Mouse (Mus musculus) spleen, postnatal 10 days (tissue): Measurements from ENCODE around the gene Ccdc69.
"Not testable (repeated sequence)": the region's sequence is repeated elsewhere in the genome, so short reads cannot be mapped to it uniquely, and the experiment has no call there.

Experiments
- DNase-seq, 2 experiments: peaks; one replicate each; pipeline ENCODE4 v3.0.0; 2021 to 2022; ENCODE audit warnings: low spot score in 2 of 2

Gene Ccdc69

GRCm38 (mm10) chr11:55077331-55078231 lies at the start of gene Ccdc69:
TSS of gene Ccdc69 (minus strand) at chr11:55078131.
- DNase-seq = peak; percentile 42 to 66

DNA sequence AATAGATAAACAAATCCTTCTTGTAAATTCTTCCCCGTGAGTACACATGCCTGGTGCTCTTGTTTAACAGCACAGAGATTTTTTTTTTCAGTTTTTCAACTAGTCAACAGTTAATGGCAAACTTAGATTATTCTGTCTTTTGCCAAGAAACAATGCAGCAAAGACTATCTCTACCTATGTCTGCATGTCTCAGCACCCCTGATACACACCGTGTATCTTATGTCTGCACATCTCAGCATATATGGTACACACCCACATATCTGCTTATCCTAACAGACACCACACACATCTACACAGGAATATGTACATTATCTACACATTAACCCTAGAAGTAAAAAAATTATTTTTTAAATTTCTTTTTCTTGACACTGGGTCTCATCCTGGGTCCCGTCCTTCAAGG lies 48.7 kb upstream of the Ccdc69 start:
- DNase-seq = no peak

DNA sequence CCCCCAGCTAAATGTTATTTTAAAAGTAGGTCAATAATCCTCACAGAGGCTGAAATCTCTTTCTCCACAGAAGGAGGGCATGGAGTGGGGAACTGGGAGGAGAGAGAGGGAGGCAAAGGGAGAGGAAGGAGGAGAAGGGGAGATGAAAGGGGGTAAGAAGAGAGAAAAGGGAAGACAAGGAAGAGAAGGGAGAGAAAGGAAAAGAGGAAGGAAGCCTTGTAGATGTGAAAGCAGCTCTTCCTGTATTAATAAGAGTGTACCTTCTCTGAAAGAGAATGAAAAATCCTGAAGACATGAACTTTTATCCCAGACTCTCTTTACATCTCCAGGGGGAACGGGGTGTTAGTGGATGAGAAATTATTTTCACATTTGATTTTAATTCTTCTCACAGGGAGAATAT lies 43.5 kb upstream of the Ccdc69 start:
- DNase-seq = no peak

DNA sequence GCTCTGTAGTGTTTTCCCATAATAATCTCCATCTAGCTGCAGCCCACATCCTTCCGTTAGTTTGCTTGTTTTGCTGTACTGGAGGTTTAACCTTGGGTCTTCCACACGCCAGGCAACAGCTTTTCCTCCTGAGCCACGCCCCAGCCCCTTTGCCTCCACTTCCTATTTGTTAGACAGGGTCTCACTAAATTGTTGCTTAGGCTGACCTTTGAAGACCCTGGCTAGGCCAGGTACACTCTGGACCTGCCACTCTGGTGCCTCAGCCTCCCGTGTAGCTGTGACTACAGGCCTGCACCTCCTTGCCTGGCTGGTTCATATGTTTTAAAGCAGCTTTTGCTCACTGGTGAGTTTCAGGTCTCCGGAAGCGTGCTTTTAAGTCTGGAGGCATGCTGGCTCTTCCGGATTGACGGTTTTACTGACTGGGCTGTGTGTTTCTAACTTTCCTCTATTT lies 42.9 kb upstream of the Ccdc69 start:
- peak; percentile 22 to 49 for DNase-seq

DNA sequence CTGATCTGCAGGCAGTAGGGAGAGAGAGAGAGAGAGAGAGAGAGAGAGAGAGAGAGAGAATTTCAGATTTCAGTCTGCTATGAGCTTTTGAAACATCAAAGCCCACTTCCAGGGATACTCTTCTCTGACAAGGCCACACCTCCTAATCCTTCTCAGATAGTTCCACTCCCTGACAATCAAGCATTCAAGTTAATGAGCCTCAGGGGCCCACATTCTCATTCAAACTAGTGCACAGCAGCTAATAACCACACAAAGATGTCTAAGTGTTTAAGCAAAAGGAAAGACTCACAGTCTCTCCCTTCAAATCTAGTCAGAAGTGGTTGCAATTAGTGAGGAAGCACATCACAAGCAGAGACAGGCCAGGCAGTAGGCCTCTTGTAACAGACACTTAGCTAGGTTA lies 42.3 kb upstream of the Ccdc69 start:
- DNase-seq = no peak

DNA sequence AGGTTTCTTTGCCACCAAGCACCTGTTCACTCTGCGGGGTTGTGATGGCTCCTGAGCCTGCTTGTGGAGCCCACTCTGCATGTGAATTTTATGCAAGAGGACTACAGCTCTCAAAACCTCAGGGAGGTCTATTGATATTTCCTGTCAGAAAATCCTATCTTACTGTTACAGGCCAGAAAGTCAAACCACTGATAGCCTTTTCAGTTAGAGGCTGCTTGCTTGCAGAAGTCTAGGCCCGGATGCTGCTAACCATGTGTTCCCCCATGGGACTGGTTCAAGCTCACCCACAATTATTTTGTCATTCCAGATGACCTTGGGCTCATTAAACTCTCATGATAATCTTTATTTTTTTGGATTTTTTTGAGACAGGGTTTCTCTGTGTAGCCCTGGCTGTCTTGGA lies 39.1 kb upstream of the Ccdc69 start:
- peak in 1 of 2 experiments; percentile 34 for DNase-seq

DNA sequence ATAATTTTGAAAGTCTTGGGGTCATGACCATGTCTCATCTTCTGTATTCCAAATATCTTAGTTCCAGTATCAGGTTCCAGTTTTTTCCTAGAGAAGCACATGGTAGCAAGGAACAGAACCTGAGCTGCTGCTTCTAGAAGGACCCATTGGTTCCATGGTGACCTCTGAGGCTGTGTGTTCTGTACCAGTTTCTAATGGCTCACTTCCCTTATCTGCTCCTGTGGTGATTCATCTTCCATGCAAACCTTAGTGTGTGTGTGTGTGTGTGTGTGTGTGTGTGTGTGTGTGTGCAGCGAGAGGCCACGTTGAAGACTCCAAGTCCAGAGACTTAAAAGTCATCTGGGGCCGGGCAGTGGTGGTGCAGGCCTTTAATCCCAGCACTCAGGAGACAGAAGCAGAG lies 38.1 kb upstream of the Ccdc69 start:
- DNase-seq = no peak

GRCm38 (mm10) chr11:55114291-55114690 lies 36.4 kb upstream of the Ccdc69 start:
- no peak for DNase-seq

GRCm38 (mm10) chr11:55113861-55114250 lies 35.9 kb upstream of the Ccdc69 start:
- not testable (repeated sequence) for DNase-seq

DNA sequence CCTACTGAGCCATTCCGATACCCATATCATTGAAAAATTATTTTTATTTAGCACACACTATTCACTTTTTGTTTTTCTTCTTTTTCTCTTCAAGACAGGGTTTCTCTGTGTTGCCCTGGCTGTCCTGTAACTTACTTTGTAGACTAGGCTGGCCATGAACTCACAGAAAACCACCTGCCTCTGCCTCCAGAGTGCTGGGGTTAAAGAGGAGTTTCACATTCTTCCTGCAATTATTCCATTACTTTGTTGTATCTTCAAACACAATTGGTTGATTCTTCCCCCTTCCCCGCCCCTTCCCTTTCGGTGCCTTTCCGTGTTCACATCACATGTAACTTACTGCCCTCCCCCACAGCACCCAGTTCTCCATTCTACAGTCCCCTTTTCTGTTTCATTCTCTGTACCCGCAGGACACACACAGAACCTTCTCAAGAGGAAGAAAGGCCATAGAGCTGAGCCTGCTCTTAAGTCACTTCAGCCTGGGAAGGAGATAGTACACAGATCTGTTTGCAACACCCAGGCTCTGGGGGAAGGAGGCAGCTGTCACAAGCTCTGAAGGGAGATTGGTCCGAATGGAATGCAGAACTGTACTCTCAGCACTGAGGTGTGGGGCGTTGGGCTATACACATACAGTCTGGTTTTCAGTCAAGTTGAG lies 35.4 kb upstream of the Ccdc69 start:
- DNase-seq = peak in 1 of 2 experiments; percentile 70

DNA sequence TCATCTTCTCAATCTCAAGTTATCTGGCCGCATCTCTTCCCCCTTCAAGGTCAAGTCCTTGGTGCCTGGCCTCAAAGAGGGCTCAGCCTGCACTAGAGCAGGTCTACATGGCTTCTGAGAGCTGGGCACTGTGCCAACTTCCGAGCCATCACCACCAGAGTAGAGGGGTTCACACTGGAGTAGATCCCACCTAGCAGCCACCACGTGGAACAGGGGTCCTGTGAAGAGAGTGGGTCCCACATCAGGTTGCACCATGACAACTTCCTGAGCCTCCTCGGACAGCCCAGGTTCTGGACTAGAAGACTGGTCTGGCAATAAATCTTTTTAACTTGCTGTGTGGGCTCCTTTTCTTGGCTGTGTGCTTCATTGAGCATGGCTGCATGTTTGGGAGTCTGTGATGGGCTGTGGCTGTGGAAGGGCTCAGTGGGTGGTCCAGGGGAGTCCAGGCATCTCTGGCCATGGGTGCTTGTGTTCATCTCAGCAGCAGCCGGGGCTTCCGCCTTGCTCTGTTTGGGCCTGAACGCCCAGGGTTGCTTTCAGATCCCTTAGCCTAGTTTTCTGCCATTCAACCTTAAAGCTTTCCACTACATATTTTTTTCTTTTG lies 32.7 kb upstream of the Ccdc69 start:
- DNase-seq = no peak

DNA sequence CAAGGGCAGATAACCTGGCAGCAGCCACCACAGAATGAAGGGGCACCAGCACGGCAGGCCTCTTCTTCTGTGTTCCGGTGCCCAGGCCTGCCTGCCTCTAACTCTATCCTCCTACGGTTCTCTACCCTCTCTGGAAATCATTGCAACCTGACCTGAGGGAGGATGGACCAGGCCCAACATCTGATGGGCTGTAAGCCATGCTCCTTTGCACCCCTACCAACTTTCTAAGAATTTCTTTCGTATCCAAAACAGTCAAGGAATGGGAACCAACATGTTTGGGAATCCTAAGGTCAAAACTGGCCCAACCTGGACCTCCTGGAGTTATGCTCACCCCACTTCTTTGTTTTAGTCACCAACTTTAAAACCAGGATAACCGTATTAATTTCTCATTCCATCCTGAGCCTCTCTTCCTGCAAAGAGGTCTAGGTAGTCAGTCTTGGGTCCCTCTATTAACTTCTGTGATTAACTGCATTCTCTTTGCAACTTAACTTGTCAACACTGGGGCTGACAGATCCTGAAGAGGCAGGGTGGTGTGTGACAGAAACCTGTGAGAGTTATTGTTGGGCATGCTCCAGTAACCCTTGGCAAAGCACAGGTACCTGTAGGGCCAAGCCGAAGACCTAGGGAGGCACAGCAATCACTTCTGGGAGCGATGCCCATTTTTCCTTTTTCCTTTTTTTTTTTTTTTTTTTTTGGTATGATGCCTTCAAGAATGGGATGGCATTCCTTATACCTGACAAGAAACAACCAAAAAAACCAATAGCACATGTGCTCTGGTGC lies 31.8 kb upstream of the Ccdc69 start:
- DNase-seq = no peak

DNA sequence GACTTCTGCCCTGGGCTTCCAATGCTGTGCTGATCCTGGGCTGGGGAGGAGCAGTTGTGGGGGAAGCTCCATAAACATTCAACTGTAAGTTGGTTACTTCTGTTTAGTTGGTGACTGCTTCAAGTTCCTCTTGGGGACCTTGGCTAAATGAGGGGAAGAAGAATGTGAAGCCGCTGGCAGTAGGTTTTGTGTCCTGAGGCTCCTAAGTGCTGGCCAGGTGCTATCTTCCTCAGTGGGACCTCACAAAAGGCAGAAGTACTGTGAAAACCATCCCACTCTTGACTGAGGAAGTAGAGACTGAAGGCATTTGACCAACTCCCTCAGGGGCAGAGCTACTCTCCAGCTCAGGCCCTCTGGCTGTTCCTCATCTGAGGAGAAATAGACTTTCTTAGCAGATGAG lies 28.7 kb upstream of the Ccdc69 start:
- no peak for DNase-seq

- DNase-seq = no peak
These were observed 27.5 kb upstream of the Ccdc69 start for GRCm38 (mm10) chr11:55105389-55105788.

DNA sequence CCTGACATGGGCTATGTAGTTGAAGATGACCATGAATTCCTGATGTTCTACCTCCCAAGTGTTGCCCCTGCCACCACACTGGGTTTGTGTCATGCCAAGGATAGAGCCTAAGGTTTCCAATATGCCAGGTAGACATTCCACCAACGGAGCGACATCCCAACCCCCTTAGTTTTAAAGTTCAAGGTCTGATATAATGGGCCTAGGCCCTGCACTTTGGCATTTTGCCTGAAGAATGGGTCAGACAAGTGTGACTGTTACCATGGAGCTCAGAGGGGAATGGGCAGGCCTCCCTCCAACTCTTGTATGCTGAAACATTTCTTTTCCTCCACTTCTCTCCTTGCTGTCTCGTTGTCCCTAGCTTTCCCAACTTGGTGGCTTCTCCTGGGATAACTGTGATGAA lies 25.3 kb upstream of the Ccdc69 start:
- DNase-seq = no peak

DNA sequence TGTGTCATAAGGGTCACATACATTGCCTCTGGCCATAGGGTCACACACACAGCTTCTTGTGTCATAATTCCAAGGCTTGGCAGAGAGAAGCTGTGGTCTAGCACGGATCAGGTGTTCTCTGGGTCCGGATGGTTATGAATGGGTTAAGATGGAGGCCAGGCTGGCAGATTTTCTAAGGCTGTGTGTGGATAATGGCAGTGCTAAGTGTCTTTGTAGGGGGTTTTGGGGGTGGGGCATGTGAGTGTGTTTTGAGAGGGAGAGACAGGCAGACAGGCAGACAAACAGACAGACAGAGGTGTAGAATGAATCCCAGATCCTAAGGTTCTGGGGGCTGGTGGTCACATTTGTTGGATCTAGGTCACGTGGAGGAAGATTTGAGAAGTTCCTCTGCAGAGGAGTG lies 24.1 kb upstream of the Ccdc69 start:
- DNase-seq = no peak

GRCm38 (mm10) chr11:55099868-55100267 lies 21.9 kb upstream of the Ccdc69 start:
- peak in 1 of 2 experiments; percentile 21 for DNase-seq

DNA sequence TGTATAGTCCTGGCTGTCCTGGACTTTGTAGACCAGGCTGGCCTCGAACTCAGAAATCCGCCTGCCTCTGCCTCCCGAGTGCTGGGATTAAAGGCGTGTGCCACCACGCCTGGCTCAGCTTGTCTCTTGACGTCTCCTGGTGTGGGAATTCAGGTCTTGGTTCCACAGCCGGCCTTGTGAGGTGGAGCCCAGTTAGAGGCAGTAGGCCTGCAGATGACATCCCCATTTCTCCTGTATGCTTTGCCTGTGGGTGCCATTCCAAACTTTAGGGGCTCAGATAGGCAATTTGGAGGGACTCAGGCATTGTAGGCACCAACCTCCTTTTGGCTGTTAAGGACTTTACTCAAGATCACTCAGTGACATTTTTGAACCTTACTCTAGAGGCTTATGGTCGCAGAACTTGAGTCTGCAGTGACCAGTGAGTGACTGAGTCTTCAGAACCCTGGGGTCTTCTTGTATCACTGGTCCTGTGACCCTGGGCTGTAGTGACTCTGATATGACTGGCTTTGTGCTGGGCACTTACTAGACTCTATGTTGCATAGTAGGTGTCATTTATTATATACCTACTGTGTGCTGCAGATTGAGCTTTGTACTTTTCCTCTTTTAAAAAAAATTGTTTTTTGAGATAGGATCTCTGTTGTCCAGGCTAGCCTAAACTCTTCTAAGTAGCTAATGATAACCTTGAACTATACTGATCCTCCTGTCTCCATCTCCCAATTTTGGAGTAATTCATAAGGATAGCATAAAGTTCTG lies 21.3 kb upstream of the Ccdc69 start:
- DNase-seq = no peak

DNA sequence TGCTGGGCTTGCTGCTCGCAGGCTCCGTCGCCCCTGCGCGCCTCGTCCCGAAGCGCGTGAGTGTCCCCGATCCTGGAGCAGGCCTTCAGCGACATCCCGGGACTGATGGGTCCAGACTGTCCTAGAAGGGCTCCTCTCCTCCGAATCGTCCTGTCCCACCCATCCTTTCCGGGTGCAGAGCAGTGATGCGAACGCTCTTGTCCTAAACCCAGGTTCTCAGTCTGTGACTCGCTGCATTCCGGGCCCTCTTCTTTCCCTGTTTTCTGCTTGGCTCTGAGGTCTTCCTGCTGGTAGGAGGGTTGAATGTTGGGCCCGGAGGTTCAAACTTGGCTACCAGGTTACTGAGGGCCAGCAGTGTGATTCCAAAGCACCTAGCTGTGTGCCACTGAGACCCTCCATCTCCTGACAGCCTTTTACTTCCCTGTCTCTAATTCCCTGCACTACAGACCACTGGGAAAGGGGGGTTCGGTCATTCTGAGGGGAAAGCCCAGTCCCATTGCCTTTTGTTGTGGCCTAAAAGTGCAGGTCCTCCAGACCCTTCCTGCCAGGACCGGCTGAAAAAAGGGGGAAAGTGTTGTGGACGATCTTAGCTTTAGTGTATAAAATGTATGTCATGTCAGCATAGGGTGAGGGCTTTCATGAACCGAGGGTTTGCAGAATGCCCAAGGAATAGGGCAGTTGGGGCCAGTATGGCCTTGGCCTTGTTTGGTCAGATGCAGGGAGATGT lies 20.4 kb upstream of the Ccdc69 start:
- DNase-seq = no peak

DNA sequence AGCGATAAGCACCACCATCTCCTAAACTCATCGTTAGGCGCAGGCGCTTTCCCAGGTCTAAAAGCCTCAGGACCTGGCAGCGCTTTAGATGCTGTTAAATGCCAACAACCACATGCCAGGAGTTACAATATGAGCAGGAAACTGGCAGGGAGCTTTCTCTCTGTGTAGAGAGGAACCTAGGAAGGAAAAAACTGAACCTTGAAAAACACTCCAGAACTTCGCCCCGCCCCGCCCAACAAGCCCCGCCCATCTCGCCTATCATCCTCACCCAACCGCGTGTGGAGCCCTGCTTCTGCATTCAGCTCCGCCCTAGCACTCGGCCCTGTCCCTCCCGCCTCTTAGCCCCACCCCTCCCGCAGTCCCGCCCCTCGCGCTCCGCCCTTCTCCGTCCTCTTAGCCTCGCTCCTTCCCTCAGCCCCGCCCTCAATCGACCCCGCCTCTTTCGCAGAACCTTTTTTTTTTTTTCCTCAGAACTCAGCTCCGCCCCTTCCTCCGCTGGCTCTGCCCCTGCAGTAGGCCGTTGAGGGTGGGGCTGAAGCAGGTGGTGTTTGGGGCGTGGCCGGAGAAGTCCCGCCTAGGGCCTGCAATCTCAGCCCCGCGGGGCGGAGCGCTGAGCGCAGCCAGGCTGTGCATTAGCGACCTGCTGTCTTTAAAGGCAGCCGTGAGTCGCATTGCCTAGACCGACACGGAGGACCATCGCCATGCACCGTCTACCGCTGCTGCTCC lies 19.7 kb upstream of the Ccdc69 start, which contains the start of gene Gm2a:
Gene Gm2a (plus strand): TSS at position 653 of the 726 bp plus-strand sequence.
- DNase-seq = peak; percentile 74 to 94
